Mouse (Mus musculus): ENCODE data around the gene Gm49673. TPM values are rescaled to one million over a fixed set of nuclear protein-coding genes. Genes with fewer than 3 reads are reported as not detected.

Gene Gm49673
- not detected for polyA plus RNA-seq (2017; shearing (Covaris generic))

DNA sequence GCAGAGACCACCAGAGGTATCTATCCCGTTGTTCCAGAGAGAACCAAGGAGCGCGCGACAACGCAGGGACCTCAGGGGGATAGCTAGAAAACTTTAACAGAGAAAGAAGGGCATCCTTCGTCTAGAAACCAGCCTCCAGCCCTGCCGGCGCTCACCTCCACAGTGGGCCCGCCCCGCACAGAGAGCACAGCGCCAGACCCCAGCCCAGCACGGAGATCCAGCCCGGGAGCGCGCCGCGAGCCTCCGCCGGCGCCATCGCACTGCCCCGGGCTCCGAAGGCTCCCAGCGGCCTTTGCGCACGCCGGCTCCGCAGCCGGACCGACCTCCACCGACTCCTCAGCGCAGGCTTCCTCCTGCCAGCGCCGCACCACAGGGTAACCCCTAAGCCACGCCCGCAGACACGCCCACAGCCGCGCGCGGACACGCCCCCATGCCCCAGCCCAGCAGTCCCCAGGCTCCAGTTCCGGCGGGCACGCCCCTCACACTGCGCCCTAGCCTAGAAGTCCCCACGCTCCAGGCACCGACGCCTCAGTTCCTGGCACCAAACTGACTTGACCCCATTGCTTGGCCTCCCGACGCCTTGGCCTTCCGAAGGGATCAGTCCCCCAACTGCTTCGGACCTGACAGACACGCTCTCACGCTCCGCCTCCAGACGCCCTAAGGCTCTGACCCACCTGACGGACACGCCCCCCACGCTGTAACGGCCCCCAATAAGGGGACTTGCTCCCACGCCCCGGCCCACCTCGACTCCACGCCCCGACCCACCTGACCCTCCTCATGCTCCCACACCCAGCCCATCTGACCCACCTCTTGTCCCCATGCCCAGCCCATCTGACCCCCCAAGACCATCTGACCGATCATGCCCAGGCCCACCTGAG, at the start of gene Gm49673, which contains the start of gene Rnaset2a:
Gm49673 (minus strand) TSS at position 350 of the 878 bp plus-strand sequence.
Rnaset2a (minus strand) TSS at position 659 of the 878 bp plus-strand sequence.

GRCm38 (mm10) chr17:8164701-8165607, 17.4 kb upstream of the Gm49673 start, which contains the start of gene Fgfr1op:
Gene Fgfr1op (plus strand): TSS chr17:8165501.

Other genes starting within 250 kb of the Gm49673 start
- 180 TPM for gene Tagap, start 221.8 kb downstream of the Gm49673 start, polyA plus RNA-seq (2017; shearing (Covaris generic))
- gene Rsph3a, start 202.2 kb downstream of the Gm49673 start, polyA plus RNA-seq (2017; shearing (Covaris generic)), result 26.7 TPM
- 23.2 TPM for gene Rnaset2a, start 309 bp upstream of the Gm49673 start, polyA plus RNA-seq (2017; shearing (Covaris generic))
- 34.0 TPM for gene Fgfr1op, start 17.7 kb upstream of the Gm49673 start, polyA plus RNA-seq (2017; shearing (Covaris generic))
- 52.0 TPM for gene Ccr6, start 88.3 kb upstream of the Gm49673 start, polyA plus RNA-seq (2017; shearing (Covaris generic))
- gene Mpc1, start 135.1 kb upstream of the Gm49673 start, polyA plus RNA-seq (2017; shearing (Covaris generic)), result 187 TPM
- 209 TPM for gene Sft2d1, start 163.3 kb upstream of the Gm49673 start, polyA plus RNA-seq (2017; shearing (Covaris generic))
- 0.11 TPM for gene Prr18, start 189.7 kb upstream of the Gm49673 start, polyA plus RNA-seq (2017; shearing (Covaris generic))
- gene T2, start 208.2 kb upstream of the Gm49673 start, polyA plus RNA-seq (2017; shearing (Covaris generic)), result not detected

Measured in CD4-positive, CD25-positive, alpha-beta regulatory T cell, adult 9 weeks (primary cell).